Mouse (Mus musculus) C2C12 (cell line): ENCODE data around the gene Atxn7l3.

Experiments
- CEBPB ChIP-seq: IDR thresholded peaks from one replicate; pipeline ENCODE4 v1.6.1; 2011; ENCODE audit warnings: low read depth, mild to moderate bottlenecking, control low read depth, moderate library complexity
- CTCF ChIP-seq: IDR thresholded peaks from one replicate; pipeline ENCODE4 v1.5.1; 2011; ENCODE audit not compliant: control insufficient read depth, insufficient read depth, insufficient read length
- MAX ChIP-seq: IDR thresholded peaks from one replicate; pipeline ENCODE4 v1.6.1; 2011; ENCODE audit warnings: mild to moderate bottlenecking, control low read depth
- MYOD1 ChIP-seq: IDR thresholded peaks from one replicate; pipeline ENCODE4 v1.6.1; 2011; ENCODE audit warnings: low read depth; ENCODE audit not compliant: control insufficient read depth, insufficient read length
- MYOG ChIP-seq: IDR thresholded peaks from one replicate; pipeline ENCODE4 v1.6.1; 2011; ENCODE audit not compliant: control insufficient read depth, insufficient read length; ENCODE audit errors: extremely low read depth
- USF1 ChIP-seq: IDR thresholded peaks from one replicate; pipeline ENCODE4 v1.6.1; 2011; ENCODE audit warnings: low read depth, mild to moderate bottlenecking, control low read depth, moderate library complexity

DNA sequence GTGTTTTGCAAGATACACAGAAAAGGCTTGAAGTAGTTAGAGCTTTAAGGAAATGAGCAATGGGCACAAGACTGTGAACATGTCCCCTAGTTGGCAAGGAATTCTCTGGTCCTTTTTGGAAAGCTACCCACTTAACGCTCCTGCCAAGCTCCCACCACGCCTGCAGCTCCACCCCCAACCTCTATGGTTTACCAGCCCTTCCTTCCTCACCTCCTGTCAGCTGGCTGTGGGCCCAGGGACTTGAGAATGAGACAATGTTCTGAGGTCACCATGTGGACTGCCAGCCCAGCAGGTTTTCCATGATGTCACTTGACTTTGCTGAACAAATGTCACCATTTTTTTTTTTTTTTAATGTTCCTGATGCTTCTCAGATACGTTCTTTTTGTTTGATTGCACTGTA is 42.1 kb upstream of the Atxn7l3 start:
- TF ChIP-seq MYOD1 (no peak), CTCF (no peak), USF1 (no peak), MYOG (no peak), CEBPB (no peak), MAX (no peak)
